Mouse (Mus musculus): ENCODE results near the gene Tmem231. TPM values are rescaled to one million over a fixed set of nuclear protein-coding genes. Genes with fewer than 3 reads are reported as not detected.
A peak's percentile ranks its signal among the peaks of the same experiment; 100 is the strongest.

Tmem231 gene
- polyA plus RNA-seq, 2 experiments = 15.7 to 16.3 TPM

GRCm38 (mm10) chr8:111875758-111876157, 57.9 kb downstream of the Tmem231 start:
- H3K36me3 ChIP-seq (ENCODE audit: control insufficient read depth, insufficient read depth, low read length) = no peaks in the 10 kb centered on the region
- peak overlapping the region; percentile 57 for H3K4me3 ChIP-seq (replicated peaks; ENCODE audit: low read length)
- 16% methylated on average over 9 of the region's 9 CpGs for WGBS
- peak overlapping the region; percentile 69 for H3K9ac ChIP-seq (ENCODE audit: low read depth, low read length, severe bottlenecking)
- no peak for TF ChIP-seq POLR2A (IDR thresholded peaks at IDR 0.05; ENCODE audit: borderline replicate concordance, extremely low read depth, insufficient read depth, insufficient read length)
- H3K27me3 ChIP-seq (ENCODE audit: control insufficient read depth, insufficient read depth, low read length) = no peaks in the 10 kb centered on the region
- H3K4me2 ChIP-seq (replicated peaks; ENCODE audit: low read depth, low read length, severe bottlenecking) = peak overlapping the region; percentile 70
- peaks cover 8% of the 10 kb centered on the region; the same call in 1 of the 2 replicates for H3K4me1 ChIP-seq (ENCODE audit: control insufficient read depth, insufficient read depth, low read length)
- no peak for ATAC-seq (ENCODE audit: low FRiP score, low read depth)
- peak overlapping the region; percentile 45; the same call in 1 of the 2 replicates for H3K27ac ChIP-seq (replicated peaks; ENCODE audit: low read depth, low read length)
- no peak for DNase-seq (ENCODE audit: low spot score)
- H3K9me3 ChIP-seq (ENCODE audit: control insufficient read depth, low read length) = no peaks in the 10 kb centered on the region

GRCm38 (mm10) chr8:111871278-111871677, 62.4 kb downstream of the Tmem231 start:
- H3K27ac ChIP-seq (replicated peaks; ENCODE audit: low read depth, low read length) = no peak overlapping the region
- H3K9ac ChIP-seq (ENCODE audit: low read depth, low read length, severe bottlenecking) = no peak overlapping the region
- no peak for TF ChIP-seq POLR2A (IDR thresholded peaks at IDR 0.05; ENCODE audit: borderline replicate concordance, extremely low read depth, insufficient read depth, insufficient read length)
- no peaks in the 10 kb centered on the region; the same call in 1 of the 2 replicates for H3K36me3 ChIP-seq (ENCODE audit: control insufficient read depth, insufficient read depth, low read length)
- no peaks in the 10 kb centered on the region for H3K9me3 ChIP-seq (ENCODE audit: control insufficient read depth, low read length)
- no peak overlapping the region for H3K4me2 ChIP-seq (replicated peaks; ENCODE audit: low read depth, low read length, severe bottlenecking)
- no peaks in the 10 kb centered on the region for H3K27me3 ChIP-seq (ENCODE audit: control insufficient read depth, insufficient read depth, low read length)
- H3K4me1 ChIP-seq (ENCODE audit: control insufficient read depth, insufficient read depth, low read length) = peaks cover 8% of the 10 kb centered on the region; the same call in 1 of the 2 replicates
- DNase-seq (ENCODE audit: low spot score) (no peak), ATAC-seq (ENCODE audit: low FRiP score, low read depth) (no peak)
- WGBS = 90% methylated on average over 3 of the region's 3 CpGs
- no peak overlapping the region for H3K4me3 ChIP-seq (replicated peaks; ENCODE audit: low read length)

- DNase-seq (ENCODE audit: low spot score) = no peak
- Histone ChIP-seq H3K9ac (ENCODE audit: low read depth, low read length, severe bottlenecking) (no peak overlapping the region), H3K27me3 (ENCODE audit: control insufficient read depth, insufficient read depth, low read length) (no peaks in the 10 kb centered on the region), H3K27ac (replicated peaks; ENCODE audit: low read depth, low read length) (no peak overlapping the region), H3K4me3 (replicated peaks; ENCODE audit: low read length) (no peak overlapping the region), H3K9me3 (ENCODE audit: control insufficient read depth, low read length) (no peaks in the 10 kb centered on the region), H3K4me1 (ENCODE audit: control insufficient read depth, insufficient read depth, low read length) (peaks cover 3% of the 10 kb centered on the region; the same call in 1 of the 2 replicates), H3K4me2 (replicated peaks; ENCODE audit: low read depth, low read length, severe bottlenecking) (no peak overlapping the region), H3K36me3 (ENCODE audit: control insufficient read depth, insufficient read depth, low read length) (peaks cover 9% of the 10 kb centered on the region)
- no peak for TF ChIP-seq POLR2A (IDR thresholded peaks at IDR 0.05; ENCODE audit: borderline replicate concordance, extremely low read depth, insufficient read depth, insufficient read length)
- WGBS = 85% methylated on average over 3 of the region's 3 CpGs
- ATAC-seq (ENCODE audit: low FRiP score, low read depth) = no peak
These were observed 63.3 kb downstream of the Tmem231 start for GRCm38 (mm10) chr8:111870379-111870778.

- no peaks in the 10 kb centered on the region for H3K27me3 ChIP-seq (ENCODE audit: control insufficient read depth, insufficient read depth, low read length)
- no peak overlapping the region for H3K4me3 ChIP-seq (replicated peaks; ENCODE audit: low read length)
- DNase-seq (ENCODE audit: low spot score) = no peak
- 66% methylated on average over 2 of the region's 2 CpGs for WGBS
- no peak for TF ChIP-seq POLR2A (IDR thresholded peaks at IDR 0.05; ENCODE audit: borderline replicate concordance, extremely low read depth, insufficient read depth, insufficient read length)
- no peak for ATAC-seq (ENCODE audit: low FRiP score, low read depth)
- no peak overlapping the region for H3K4me2 ChIP-seq (replicated peaks; ENCODE audit: low read depth, low read length, severe bottlenecking)
- no peak overlapping the region for H3K27ac ChIP-seq (replicated peaks; ENCODE audit: low read depth, low read length)
- no peaks in the 10 kb centered on the region for H3K4me1 ChIP-seq (ENCODE audit: control insufficient read depth, insufficient read depth, low read length)
- peaks cover 20% of the 10 kb centered on the region for H3K36me3 ChIP-seq (ENCODE audit: control insufficient read depth, insufficient read depth, low read length)
- H3K9me3 ChIP-seq (ENCODE audit: control insufficient read depth, low read length) = no peaks in the 10 kb centered on the region
- H3K9ac ChIP-seq (ENCODE audit: low read depth, low read length, severe bottlenecking) = no peak overlapping the region
These were observed 65.0 kb downstream of the Tmem231 start for GRCm38 (mm10) chr8:111868664-111869063.

GRCm38 (mm10) chr8:111865857-111866256, 67.8 kb downstream of the Tmem231 start:
- Histone ChIP-seq H3K27me3 (ENCODE audit: control insufficient read depth, insufficient read depth, low read length) (no peaks in the 10 kb centered on the region), H3K36me3 (ENCODE audit: control insufficient read depth, insufficient read depth, low read length) (peaks cover 20% of the 10 kb centered on the region), H3K9me3 (ENCODE audit: control insufficient read depth, low read length) (no peaks in the 10 kb centered on the region), H3K4me2 (replicated peaks; ENCODE audit: low read depth, low read length, severe bottlenecking) (no peak overlapping the region), H3K4me1 (ENCODE audit: control insufficient read depth, insufficient read depth, low read length) (no peaks in the 10 kb centered on the region), H3K4me3 (replicated peaks; ENCODE audit: low read length) (no peak overlapping the region), H3K9ac (ENCODE audit: low read depth, low read length, severe bottlenecking) (no peak overlapping the region), H3K27ac (replicated peaks; ENCODE audit: low read depth, low read length) (no peak overlapping the region)
- 76% methylated on average over 6 of the region's 6 CpGs for WGBS
- TF ChIP-seq POLR2A (IDR thresholded peaks at IDR 0.05; ENCODE audit: borderline replicate concordance, extremely low read depth, insufficient read depth, insufficient read length) = no peak
- DNase-seq (ENCODE audit: low spot score) = no peak
- peak; percentile 30; the same call in 1 of the 2 replicates for ATAC-seq (ENCODE audit: low FRiP score, low read depth)
